Mouse (Mus musculus): ENCODE measurements around the gene Lrrfip2. TPM values are rescaled to one million over a fixed set of nuclear protein-coding genes. Genes with fewer than 3 reads are reported as not detected.

Gene Lrrfip2
- polyA plus RNA-seq, 1 experiment from 2014 or later, result 50.7 TPM

DNA sequence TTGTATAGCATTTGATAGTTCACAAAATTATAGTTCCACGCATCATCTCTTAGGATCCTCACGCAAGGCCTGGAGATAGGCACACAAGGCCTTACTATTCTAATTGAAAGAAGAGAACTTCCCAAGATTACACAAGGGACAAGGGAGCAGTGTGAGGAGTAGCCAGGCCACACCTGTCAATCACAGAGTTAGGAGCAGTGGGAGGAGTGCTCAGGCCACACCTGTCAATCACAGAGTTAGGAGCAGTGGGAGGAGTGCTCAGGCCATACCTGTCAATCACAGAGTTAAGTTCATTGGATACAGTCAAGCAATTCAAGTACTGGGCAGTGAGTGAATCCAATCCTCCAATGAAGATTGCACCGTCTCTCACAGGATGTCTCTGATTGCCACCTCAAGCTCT, 17.0 kb upstream of the Lrrfip2 start:
- WGBS, result 91% methylated on average over 3 of the region's 3 CpGs
- no peaks in the 10 kb centered on the region for H3K36me3 ChIP-seq (ENCODE audit: control insufficient read depth, insufficient read depth, low read length)
- no peak for ATAC-seq (ENCODE audit: low FRiP score, low TSS enrichment)
- no peak overlapping the region for H3K4me3 ChIP-seq (replicated peaks; ENCODE audit: low read depth, low read length)
- H3K4me2 ChIP-seq (ENCODE audit: low read length), result no peak overlapping the region
- H3K4me1 ChIP-seq (ENCODE audit: control insufficient read depth, insufficient read depth, low read length), result no peaks in the 10 kb centered on the region
- no peaks in the 10 kb centered on the region for H3K9me3 ChIP-seq (ENCODE audit: control insufficient read depth, low read length)
- DNase-seq, result no peak
- no peak overlapping the region for H3K27ac ChIP-seq (replicated peaks; ENCODE audit: low read depth, low read length)
- no peak overlapping the region for H3K9ac ChIP-seq (replicated peaks; ENCODE audit: low read length)
- H3K27me3 ChIP-seq (ENCODE audit: control insufficient read depth, insufficient read depth, low read length), result no peaks in the 10 kb centered on the region

DNA sequence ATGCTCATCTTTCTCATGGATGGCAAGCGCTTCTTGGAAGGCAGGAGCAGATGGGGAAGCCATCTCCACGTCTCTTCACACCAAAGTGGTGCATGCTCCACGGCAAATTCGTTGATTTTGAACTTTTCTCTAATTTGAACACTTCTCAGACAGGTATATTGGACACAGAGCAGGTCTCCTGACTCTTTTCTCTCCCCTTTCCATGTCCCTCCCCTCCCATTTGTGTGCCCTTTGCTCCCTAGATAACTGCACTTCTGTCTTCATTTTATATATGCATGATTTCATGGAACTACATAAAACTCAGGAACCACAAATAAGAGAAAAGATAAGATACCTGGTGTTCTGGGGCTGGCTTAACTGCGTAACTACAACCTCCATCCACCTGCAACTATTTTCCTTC, 14.1 kb upstream of the Lrrfip2 start:
- ATAC-seq (ENCODE audit: low FRiP score, low TSS enrichment) (no peak), DNase-seq (no peak)
- Histone ChIP-seq H3K36me3 (ENCODE audit: control insufficient read depth, insufficient read depth, low read length) (no peaks in the 10 kb centered on the region), H3K4me1 (ENCODE audit: control insufficient read depth, insufficient read depth, low read length) (no peaks in the 10 kb centered on the region), H3K4me3 (replicated peaks; ENCODE audit: low read depth, low read length) (no peak overlapping the region), H3K27me3 (ENCODE audit: control insufficient read depth, insufficient read depth, low read length) (no peaks in the 10 kb centered on the region), H3K4me2 (ENCODE audit: low read length) (no peak overlapping the region), H3K27ac (replicated peaks; ENCODE audit: low read depth, low read length) (no peak overlapping the region), H3K9ac (replicated peaks; ENCODE audit: low read length) (no peak overlapping the region), H3K9me3 (ENCODE audit: control insufficient read depth, low read length) (no peaks in the 10 kb centered on the region)
- WGBS, result 83% methylated on average over 5 of the region's 5 CpGs

DNA sequence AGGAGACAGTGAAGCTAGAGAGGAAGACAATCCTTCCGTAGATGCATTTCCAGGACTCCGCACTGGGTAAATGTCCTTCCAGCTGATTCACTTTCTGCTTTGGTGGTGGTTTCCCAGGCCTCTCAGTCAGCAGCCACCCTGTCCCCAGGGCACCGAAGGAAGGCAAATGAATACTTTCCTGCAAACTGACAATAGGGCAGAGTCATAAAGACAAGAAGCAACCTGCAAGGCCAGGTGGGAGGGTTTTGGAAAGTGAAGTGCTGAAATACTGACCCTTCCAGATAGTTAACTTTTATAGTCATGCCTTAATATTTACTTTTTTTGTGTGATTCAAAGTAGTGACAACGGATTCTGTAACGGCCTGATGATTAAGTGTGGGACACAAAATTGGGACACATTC, 13.5 kb upstream of the Lrrfip2 start:
- Histone ChIP-seq H3K27ac (replicated peaks; ENCODE audit: low read depth, low read length) (no peak overlapping the region), H3K9me3 (ENCODE audit: control insufficient read depth, low read length) (no peaks in the 10 kb centered on the region), H3K36me3 (ENCODE audit: control insufficient read depth, insufficient read depth, low read length) (no peaks in the 10 kb centered on the region), H3K4me2 (ENCODE audit: low read length) (no peak overlapping the region), H3K4me3 (replicated peaks; ENCODE audit: low read depth, low read length) (no peak overlapping the region), H3K9ac (replicated peaks; ENCODE audit: low read length) (no peak overlapping the region), H3K27me3 (ENCODE audit: control insufficient read depth, insufficient read depth, low read length) (no peaks in the 10 kb centered on the region), H3K4me1 (ENCODE audit: control insufficient read depth, insufficient read depth, low read length) (no peaks in the 10 kb centered on the region)
- DNase-seq, result no peak
- WGBS, result 94% methylated on average over 5 of the region's 5 CpGs
- no peak for ATAC-seq (ENCODE audit: low FRiP score, low TSS enrichment)

DNA sequence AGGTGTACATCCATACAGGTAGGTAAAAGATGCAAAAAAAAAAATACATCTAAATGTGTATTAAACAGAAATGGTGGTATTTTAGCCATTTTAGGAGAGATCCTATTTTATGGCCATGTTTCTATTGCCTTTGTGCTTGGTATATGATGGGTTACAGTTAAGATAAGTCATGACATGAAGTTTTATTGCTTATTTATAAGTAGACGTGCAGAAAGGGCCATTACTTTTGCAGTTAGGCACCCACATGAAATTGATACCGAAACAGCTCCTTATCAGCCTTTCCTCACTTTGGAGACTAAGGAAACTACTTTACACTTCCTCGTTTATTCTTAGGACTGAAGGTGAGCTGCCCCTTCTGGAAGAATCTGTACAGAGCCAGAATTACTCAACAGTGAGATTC, 9.5 kb upstream of the Lrrfip2 start:
- Histone ChIP-seq H3K4me2 (ENCODE audit: low read length) (no peak overlapping the region), H3K27me3 (ENCODE audit: control insufficient read depth, insufficient read depth, low read length) (no peaks in the 10 kb centered on the region), H3K4me3 (replicated peaks; ENCODE audit: low read depth, low read length) (no peak overlapping the region), H3K9me3 (ENCODE audit: control insufficient read depth, low read length) (no peaks in the 10 kb centered on the region), H3K27ac (replicated peaks; ENCODE audit: low read depth, low read length) (no peak overlapping the region), H3K36me3 (ENCODE audit: control insufficient read depth, insufficient read depth, low read length) (no peaks in the 10 kb centered on the region), H3K9ac (replicated peaks; ENCODE audit: low read length) (no peak overlapping the region), H3K4me1 (ENCODE audit: control insufficient read depth, insufficient read depth, low read length) (no peaks in the 10 kb centered on the region)
- DNase-seq, result no peak
- ATAC-seq (ENCODE audit: low FRiP score, low TSS enrichment), result no peak
- WGBS, result 87% methylated on average over 3 of the region's 3 CpGs

DNA sequence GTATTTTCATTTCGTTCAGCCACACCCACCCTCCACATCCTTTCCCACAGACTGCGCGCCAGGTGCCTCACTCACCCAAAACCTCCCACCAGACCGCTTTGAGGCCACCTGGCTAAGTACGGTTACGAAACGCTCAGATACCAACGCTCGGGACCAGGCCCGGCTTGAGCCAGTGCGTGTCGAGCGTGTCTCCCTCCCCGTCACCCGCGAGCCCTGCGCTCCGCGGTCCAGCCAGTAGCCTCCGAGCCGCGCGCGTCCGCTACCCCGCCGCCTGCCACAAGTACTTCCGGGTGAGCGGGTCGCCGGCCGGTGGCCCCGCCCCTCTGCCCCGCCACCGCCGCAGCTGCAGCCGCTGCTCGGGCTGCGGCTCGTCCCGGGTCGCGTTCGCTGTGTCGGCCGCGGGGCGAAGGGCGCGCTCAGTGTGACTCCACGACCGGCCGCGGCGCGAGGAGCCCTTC, 431 bp downstream of the Lrrfip2 start:
- H3K9me3 ChIP-seq (ENCODE audit: control insufficient read depth, low read length), result no peaks in the 10 kb centered on the region
- peak overlapping the region; percentile 99 for H3K4me3 ChIP-seq (replicated peaks; ENCODE audit: low read depth, low read length)
- peaks cover 16% of the 10 kb centered on the region for H3K4me1 ChIP-seq (ENCODE audit: control insufficient read depth, insufficient read depth, low read length)
- H3K36me3 ChIP-seq (ENCODE audit: control insufficient read depth, insufficient read depth, low read length), result no peaks in the 10 kb centered on the region
- peak overlapping the region; percentile 92 for H3K9ac ChIP-seq (replicated peaks; ENCODE audit: low read length)
- peak overlapping the region; percentile 81 for H3K4me2 ChIP-seq (ENCODE audit: low read length)
- under 1% methylated on average over 56 of the region's 56 CpGs for WGBS
- peak; percentile 92 for DNase-seq
- H3K27me3 ChIP-seq (ENCODE audit: control insufficient read depth, insufficient read depth, low read length), result no peaks in the 10 kb centered on the region
- ATAC-seq (ENCODE audit: low FRiP score, low TSS enrichment), result peak; percentile 97
- peak overlapping the region; percentile 87 for H3K27ac ChIP-seq (replicated peaks; ENCODE audit: low read depth, low read length)

DNA sequence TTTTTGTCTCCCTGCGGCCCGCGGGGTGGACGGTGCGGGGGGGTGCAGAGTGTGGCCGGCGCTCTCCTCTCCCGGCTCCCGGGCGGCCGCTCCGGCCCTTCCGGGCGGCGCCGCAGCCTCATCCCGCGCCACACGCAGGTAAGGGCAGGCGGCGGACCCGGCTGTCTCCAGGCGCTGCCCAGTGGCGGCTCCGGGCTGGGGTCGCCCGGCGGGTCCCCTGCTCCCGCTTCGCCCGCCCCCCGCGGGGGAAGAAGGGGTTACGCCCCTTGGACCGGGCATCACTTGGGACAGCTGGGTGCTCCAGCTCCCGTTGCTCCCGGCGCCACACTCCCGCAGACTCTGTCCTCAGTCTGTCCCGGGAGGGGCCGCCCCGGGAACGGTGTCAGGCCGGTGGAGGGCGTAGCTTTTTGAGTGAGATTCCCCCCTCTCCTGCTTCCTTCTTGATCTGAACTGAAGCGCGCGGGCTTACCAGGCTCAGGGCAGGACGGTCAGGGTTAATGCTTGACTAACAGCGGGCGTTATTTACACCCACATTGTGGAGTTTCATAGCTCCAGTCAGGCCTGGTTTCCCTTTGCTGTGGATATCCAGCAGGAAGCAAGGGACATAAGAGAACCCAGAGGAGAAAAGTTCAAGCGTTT, 979 bp downstream of the Lrrfip2 start:
- DNase-seq (peak; percentile 65), ATAC-seq (ENCODE audit: low FRiP score, low TSS enrichment) (peak; percentile 90)
- H3K9me3 ChIP-seq (ENCODE audit: control insufficient read depth, low read length), result no peaks in the 10 kb centered on the region
- no peaks in the 10 kb centered on the region for H3K27me3 ChIP-seq (ENCODE audit: control insufficient read depth, insufficient read depth, low read length)
- peak overlapping the region; percentile 99 for H3K4me3 ChIP-seq (replicated peaks; ENCODE audit: low read depth, low read length)
- H3K36me3 ChIP-seq (ENCODE audit: control insufficient read depth, insufficient read depth, low read length), result no peaks in the 10 kb centered on the region
- H3K4me1 ChIP-seq (ENCODE audit: control insufficient read depth, insufficient read depth, low read length), result peaks cover 16% of the 10 kb centered on the region
- peak overlapping the region; percentile 87 for H3K27ac ChIP-seq (replicated peaks; ENCODE audit: low read depth, low read length)
- under 1% methylated on average over 50 of the region's 52 CpGs for WGBS
- H3K4me2 ChIP-seq (ENCODE audit: low read length), result peak overlapping the region; percentile 81
- H3K9ac ChIP-seq (replicated peaks; ENCODE audit: low read length), result peak overlapping the region; percentile 92

DNA sequence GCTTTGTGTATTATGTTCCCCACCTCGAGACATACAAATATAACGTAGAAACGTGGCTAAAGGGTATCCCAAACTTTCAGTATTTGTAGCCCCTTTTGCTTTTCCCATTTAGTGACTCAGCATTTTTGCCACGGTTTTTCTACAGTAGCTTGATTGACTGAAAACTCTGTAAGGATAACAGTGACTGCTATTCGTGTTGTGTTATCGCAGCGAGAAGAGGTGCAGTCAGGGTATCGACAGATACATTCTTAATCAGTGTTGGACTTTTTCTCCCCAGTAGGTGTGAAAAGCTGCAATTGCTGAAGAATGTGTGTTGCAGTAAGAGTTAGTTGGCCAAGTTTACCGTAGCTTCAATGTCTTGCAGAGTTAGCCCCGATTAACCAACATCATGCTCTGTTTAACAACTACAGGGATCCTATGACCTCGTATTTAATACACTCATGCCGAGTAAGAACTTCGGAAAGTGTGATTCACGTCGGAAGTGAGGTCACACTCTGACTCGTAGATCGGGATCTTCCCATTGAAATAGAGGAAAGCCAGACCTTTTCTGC, 1.6 kb downstream of the Lrrfip2 start:
- no peaks in the 10 kb centered on the region for H3K36me3 ChIP-seq (ENCODE audit: control insufficient read depth, insufficient read depth, low read length)
- H3K9me3 ChIP-seq (ENCODE audit: control insufficient read depth, low read length), result no peaks in the 10 kb centered on the region
- H3K4me2 ChIP-seq (ENCODE audit: low read length), result peak overlapping the region; percentile 81
- ATAC-seq (ENCODE audit: low FRiP score, low TSS enrichment) (no peak), DNase-seq (peak; percentile 51)
- H3K27me3 ChIP-seq (ENCODE audit: control insufficient read depth, insufficient read depth, low read length), result no peaks in the 10 kb centered on the region
- H3K9ac ChIP-seq (replicated peaks; ENCODE audit: low read length), result peak overlapping the region; percentile 92; the same call in 1 of the 2 replicates
- H3K4me3 ChIP-seq (replicated peaks; ENCODE audit: low read depth, low read length), result peak overlapping the region; percentile 99
- H3K27ac ChIP-seq (replicated peaks; ENCODE audit: low read depth, low read length), result peak overlapping the region; percentile 87
- 21% methylated on average over 17 of the region's 17 CpGs for WGBS
- peaks cover 16% of the 10 kb centered on the region for H3K4me1 ChIP-seq (ENCODE audit: control insufficient read depth, insufficient read depth, low read length)

DNA sequence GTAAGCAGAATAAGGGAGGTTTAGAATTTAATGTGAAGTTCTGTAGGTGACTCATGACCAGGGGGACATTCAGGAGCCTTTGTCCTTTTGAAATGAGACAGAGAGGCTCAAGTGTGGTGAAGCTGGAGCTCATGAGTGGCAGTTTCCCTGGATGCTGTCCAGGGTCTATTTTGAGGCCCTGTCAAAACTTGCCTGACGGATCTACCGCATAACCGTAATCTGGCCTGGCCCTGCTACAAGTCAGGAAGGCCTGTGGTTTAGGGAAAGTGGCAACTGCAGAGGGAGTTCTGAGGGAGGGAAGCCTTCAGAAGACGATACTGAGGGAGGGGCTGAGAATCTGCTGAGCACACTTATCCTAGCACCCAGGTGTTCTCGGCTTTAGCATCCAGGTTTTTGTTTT, 5.1 kb downstream of the Lrrfip2 start:
- DNase-seq, result no peak
- Histone ChIP-seq H3K4me3 (replicated peaks; ENCODE audit: low read depth, low read length) (no peak overlapping the region), H3K4me1 (ENCODE audit: control insufficient read depth, insufficient read depth, low read length) (peaks cover 11% of the 10 kb centered on the region), H3K27me3 (ENCODE audit: control insufficient read depth, insufficient read depth, low read length) (no peaks in the 10 kb centered on the region), H3K4me2 (ENCODE audit: low read length) (no peak overlapping the region), H3K36me3 (ENCODE audit: control insufficient read depth, insufficient read depth, low read length) (no peaks in the 10 kb centered on the region), H3K9me3 (ENCODE audit: control insufficient read depth, low read length) (no peaks in the 10 kb centered on the region), H3K27ac (replicated peaks; ENCODE audit: low read depth, low read length) (no peak overlapping the region), H3K9ac (replicated peaks; ENCODE audit: low read length) (no peak overlapping the region)
- 84% methylated on average over 5 of the region's 5 CpGs for WGBS
- no peak for ATAC-seq (ENCODE audit: low FRiP score, low TSS enrichment)

DNA sequence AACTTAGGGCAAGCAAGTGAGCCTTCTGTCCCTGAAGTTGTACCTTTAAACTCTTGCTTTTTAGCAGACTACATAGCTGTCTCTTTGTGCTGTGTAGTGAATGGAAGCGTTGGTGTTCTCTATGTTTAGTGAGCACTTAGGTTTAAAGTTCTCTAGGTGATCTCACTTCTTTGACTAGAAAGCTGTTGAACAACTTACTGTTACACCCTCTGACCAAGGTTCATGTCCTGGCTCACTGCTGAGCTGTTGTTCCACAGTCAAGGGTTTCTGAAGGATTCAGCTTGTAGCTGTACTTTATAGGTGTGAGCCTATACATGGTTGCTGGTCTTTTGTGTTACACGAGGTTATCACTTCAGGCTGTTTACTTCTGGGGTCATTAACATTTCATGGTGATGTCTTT, 5.9 kb downstream of the Lrrfip2 start:
- Histone ChIP-seq H3K4me1 (ENCODE audit: control insufficient read depth, insufficient read depth, low read length) (peaks cover 10% of the 10 kb centered on the region), H3K9me3 (ENCODE audit: control insufficient read depth, low read length) (no peaks in the 10 kb centered on the region), H3K27me3 (ENCODE audit: control insufficient read depth, insufficient read depth, low read length) (no peaks in the 10 kb centered on the region), H3K9ac (replicated peaks; ENCODE audit: low read length) (no peak overlapping the region), H3K36me3 (ENCODE audit: control insufficient read depth, insufficient read depth, low read length) (no peaks in the 10 kb centered on the region), H3K4me3 (replicated peaks; ENCODE audit: low read depth, low read length) (no peak overlapping the region), H3K27ac (replicated peaks; ENCODE audit: low read depth, low read length) (no peak overlapping the region), H3K4me2 (ENCODE audit: low read length) (no peak overlapping the region)
- ATAC-seq (ENCODE audit: low FRiP score, low TSS enrichment) (no peak), DNase-seq (no peak)
- WGBS, result 73% methylated on average over 2 of the region's 2 CpGs

Data from midbrain, embryonic 14.5 days (tissue).